9 mouse cellular contexts compared by ENCODE assay signal in genomic region chr2:27718191-27718590, GRCm38 (mm10). TPM values are rescaled to one million over a fixed set of nuclear protein-coding genes. Genes with fewer than 3 reads are reported as not detected.
DNase-seq lines count a peak whose midpoint lies in the region; ATAC-seq lines count a peak whose summit lies in the region.
"Had no signal": no experiment of that assay in that cellular context is flagged by ENCODE, and none has a peak within 500 bp of the region (broad histone marks: within the 10 kb centered on the region; RNA-seq: fewer than 3 reads in every experiment).

No protein-coding gene starts in this region.

- no peak overlapping the region for H3K4me3 ChIP-seq in hindbrain, embryonic 16.5 days (ENCODE audit: low read length)
- H3K4me3 ChIP-seq: myocyte had no signal

- peak; percentile 74 to 79 for DNase-seq in heart, adult 18-20 months
- no peak for DNase-seq in heart, adult 8-10 months (ENCODE audit: low spot score)
- peak; percentile 88 for DNase-seq in kidney, adult 18-20 months
- DNase-seq in lung, postnatal 25 days (ENCODE audit: low spot score) = peak; percentile 78
- no peak for DNase-seq in right cerebral cortex, postnatal 14 days
- DNase-seq in right cerebral cortex, adult 2 months (ENCODE audit: low spot score in 2 of 2) = no peak

- H3K9ac ChIP-seq in hindbrain, embryonic 16.5 days (ENCODE audit: low read depth, low read length) = no peak overlapping the region

- no peaks in the 10 kb centered on the region for H3K27me3 ChIP-seq in hindbrain, embryonic 16.5 days (replicated peaks; ENCODE audit: control insufficient read depth, insufficient read depth, low read length)

- ATAC-seq in common myeloid progenitor, adult 5-6 weeks (replicated peaks; ENCODE audit: low read depth, poor library complexity, severe bottlenecking) = peak; percentile 17; the same call in 1 of the 2 replicates
- no peak for ATAC-seq in hindbrain, embryonic 16.5 days

- H3K36me3 ChIP-seq in hindbrain, embryonic 16.5 days (ENCODE audit: control insufficient read depth, insufficient read depth, low read length) = no peaks in the 10 kb centered on the region

- peaks cover 18% of the 10 kb centered on the region; the same call in 1 of the 2 replicates for H3K4me1 ChIP-seq in hindbrain, embryonic 16.5 days (ENCODE audit: control insufficient read depth, insufficient read depth, low read depth, low read length)

- no peaks in the 10 kb centered on the region for H3K9me3 ChIP-seq in hindbrain, embryonic 16.5 days (ENCODE audit: control insufficient read depth, low read length)

- H3K27ac ChIP-seq in hindbrain, embryonic 16.5 days (ENCODE audit: low read depth, low read length) = no peak overlapping the region

- no peak overlapping the region for H3K4me2 ChIP-seq in hindbrain, embryonic 16.5 days (ENCODE audit: low read length)

RNA-seq across cellular contexts. Expression of gene Rxra, which starts 42.0 kb away (rescaled TPM):
- total RNA-seq in heart, adult 18-20 months (2021) = 10 to 100 TPM; 51.3 to 52.4 TPM
- 10 to 100 TPM; 50.5 to 61.2 (median 56.9) TPM for total RNA-seq in heart, adult 8-10 months (2022)
- 3.5 and 4.0 TPM in 2 replicates for total RNA-seq in common myeloid progenitor, adult 5-6 weeks (2017)
- 3.4 and 4.0 TPM in 2 replicates for polyA plus RNA-seq in hindbrain, embryonic 16.5 days (2015; fragmentation: Nextera tagmentation; extraction: Ambion mirVana)

Comparison
In these comparisons a context has a peak if more than half of its experiments do, and no peak if none do; other contexts are left out.
1. DNase-seq: peak in heart, adult 18-20 months (2 of 2), kidney, adult 18-20 months (single experiment) and lung, postnatal 25 days (single experiment); none in heart, adult 8-10 months (single experiment), right cerebral cortex, postnatal 14 days (single experiment) and right cerebral cortex, adult 2 months (0 of 2).
2. RNA of gene Rxra, which starts 42.0 kb away (total RNA-seq): 50.5 to 61.2 TPM in heart, adult 8-10 months and 51.3 to 52.4 TPM in heart, adult 18-20 months; 3.5 to 4.0 TPM in common myeloid progenitor, adult 5-6 weeks; every median in the first group is over 10 times any median in the second.